Mouse (Mus musculus) liver, embryonic 11.5 days (tissue): Measurements from ENCODE around the gene Zfand2b. TPM values are rescaled to one million over a fixed set of nuclear protein-coding genes. Genes with fewer than 3 reads are reported as not detected.

ENCODE experiments used
- ATAC-seq: fragments of 200-750 bp; cut with Nextera tagmentation; replicated peaks from 2 replicates; pipeline ENCODE4 v1.8.0; 2017; ENCODE audit warnings: moderate number of reproducible peaks, mild to moderate bottlenecking, moderate TSS enrichment, moderate library complexity; ENCODE audit not compliant: low FRiP score
- DNase-seq: peaks from one replicate; pipeline ENCODE4 v3.0.0-alpha.2; 2017; ENCODE audit warnings: low spot score
- H3K27ac ChIP-seq: fragments of 300-500 bp; sonication (generic); 2 replicates; pipeline ENCODE4 v1.5.1; 2014; ENCODE audit warnings: mild to moderate bottlenecking, low read depth, low read length, control low read depth
- H3K27me3 ChIP-seq: fragments of 300-500 bp; sonication (generic); replicated peaks from 2 replicates; pipeline ENCODE4 v1.6.1; 2014; ENCODE audit warnings: low read length, mixed read lengths; ENCODE audit not compliant: control insufficient read depth, insufficient read depth
- H3K36me3 ChIP-seq: fragments of 300-500 bp; sonication (generic); 2 replicates; pipeline ENCODE4 v1.6.1; 2014; ENCODE audit warnings: mild to moderate bottlenecking, low read length, moderate library complexity, mixed read lengths; ENCODE audit not compliant: control insufficient read depth, insufficient read depth
- H3K4me1 ChIP-seq: fragments of 300-500 bp; sonication (generic); replicated peaks from 2 replicates; pipeline ENCODE4 v1.6.1; 2014; ENCODE audit warnings: low read length, mixed read lengths; ENCODE audit not compliant: control insufficient read depth, insufficient read depth
- H3K4me2 ChIP-seq: fragments of 300-500 bp; sonication (generic); 2 replicates; pipeline ENCODE4 v1.6.1; 2014; ENCODE audit warnings: mild to moderate bottlenecking, control low read depth, moderate library complexity
- H3K4me3 ChIP-seq: fragments of 300-500 bp; sonication (generic); 2 replicates; pipeline ENCODE4 v1.5.1; 2014; ENCODE audit warnings: low read depth, low read length, control low read depth
- H3K9ac ChIP-seq: fragments of 300-500 bp; sonication (generic); 2 replicates; pipeline ENCODE4 v1.6.1; 2014; ENCODE audit warnings: low read depth, low read length, control low read depth
- H3K9me3 ChIP-seq: fragments of 300-500 bp; sonication (generic); 2 replicates; pipeline ENCODE4 v1.6.1; 2016; ENCODE audit warnings: low read length, inconsistent platforms, mixed read lengths; ENCODE audit not compliant: control insufficient read depth
- WGBS: fragments of 180-500 bp; shearing (Covaris S2); extraction: QIAGEN DNeasy Blood & Tissue Kit; methylation state at CpG from one replicate; pipeline ENCODE4 v1.1.7; 2014; 5-methylcytosine and 5-hydroxymethylcytosine counted together
- polyA plus RNA-seq: library from polyadenylated mRNA; unstranded; fragments of >200 nt; fragmentation: Nextera tagmentation; extraction: Ambion mirVana; gene quantifications from 2 replicates; pipeline ENCODE4 v1.2.1, GENCODE M21; 2014

Zfand2b gene
- polyA plus RNA-seq, 1 experiment from 2014 or later, result 45.4 TPM

DNA sequence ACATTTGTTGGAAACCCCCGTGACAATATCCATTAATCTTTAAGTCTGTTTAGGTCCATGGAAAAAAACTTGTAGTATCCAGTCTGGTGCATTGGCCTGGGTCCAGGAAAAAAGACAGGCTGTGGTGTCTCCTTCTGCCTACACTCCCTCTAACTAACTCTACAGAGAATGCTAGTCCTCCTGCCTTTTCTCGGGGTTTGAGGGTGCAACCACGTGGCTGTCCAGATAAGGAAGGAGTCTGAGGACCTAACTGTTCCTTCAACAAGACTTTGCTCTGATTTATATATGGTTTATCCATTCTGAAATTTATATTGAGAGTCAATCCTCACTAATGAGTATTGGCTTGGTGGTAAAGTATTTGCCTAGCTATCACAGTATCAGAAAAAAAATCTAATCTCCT is 12.6 kb upstream of the Zfand2b start:
- H3K36me3 ChIP-seq, result no peaks in the 10 kb centered on the region
- no peak for DNase-seq
- ATAC-seq, result no peak
- H3K4me1 ChIP-seq, result peaks cover 7% of the 10 kb centered on the region; the same call in 1 of the 2 replicates
- H3K27me3 ChIP-seq, result no peaks in the 10 kb centered on the region
- no peak overlapping the region for H3K9ac ChIP-seq
- H3K9me3 ChIP-seq, result no peaks in the 10 kb centered on the region
- no peak overlapping the region for H3K4me3 ChIP-seq
- 37% methylated on average over 3 of the region's 3 CpGs for WGBS
- H3K27ac ChIP-seq, result no peak overlapping the region
- H3K4me2 ChIP-seq, result no peak overlapping the region

DNA sequence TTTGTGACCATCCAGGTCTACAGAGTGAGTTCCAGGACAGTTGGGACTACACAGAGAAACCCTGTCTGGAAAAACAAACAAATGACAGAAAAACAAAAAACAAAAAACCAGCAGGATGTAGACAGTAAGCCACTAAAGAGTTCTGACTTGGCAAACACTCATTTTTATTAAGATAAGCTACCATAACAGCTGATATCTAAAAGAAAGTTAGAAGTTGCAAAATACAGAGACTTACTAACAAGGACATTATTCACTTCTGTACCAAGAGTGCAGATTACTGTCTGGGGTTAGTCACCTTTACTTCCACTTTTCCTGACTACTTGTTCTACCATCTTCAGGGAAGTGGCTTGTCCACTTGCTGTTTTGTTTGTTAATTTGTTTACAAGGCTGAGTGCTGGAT is 9.5 kb upstream of the Zfand2b start:
- Histone ChIP-seq H3K4me2 (no peak overlapping the region), H3K36me3 (no peaks in the 10 kb centered on the region), H3K4me1 (peaks cover 7% of the 10 kb centered on the region; the same call in 1 of the 2 replicates), H3K27me3 (no peaks in the 10 kb centered on the region), H3K9ac (no peak overlapping the region), H3K27ac (peak overlapping the region; percentile 81; the same call in 1 of the 2 replicates), H3K4me3 (no peak overlapping the region), H3K9me3 (peaks cover 2% of the 10 kb centered on the region; the same call in 1 of the 2 replicates)
- DNase-seq, result no peak
- ATAC-seq, result no peak

DNA sequence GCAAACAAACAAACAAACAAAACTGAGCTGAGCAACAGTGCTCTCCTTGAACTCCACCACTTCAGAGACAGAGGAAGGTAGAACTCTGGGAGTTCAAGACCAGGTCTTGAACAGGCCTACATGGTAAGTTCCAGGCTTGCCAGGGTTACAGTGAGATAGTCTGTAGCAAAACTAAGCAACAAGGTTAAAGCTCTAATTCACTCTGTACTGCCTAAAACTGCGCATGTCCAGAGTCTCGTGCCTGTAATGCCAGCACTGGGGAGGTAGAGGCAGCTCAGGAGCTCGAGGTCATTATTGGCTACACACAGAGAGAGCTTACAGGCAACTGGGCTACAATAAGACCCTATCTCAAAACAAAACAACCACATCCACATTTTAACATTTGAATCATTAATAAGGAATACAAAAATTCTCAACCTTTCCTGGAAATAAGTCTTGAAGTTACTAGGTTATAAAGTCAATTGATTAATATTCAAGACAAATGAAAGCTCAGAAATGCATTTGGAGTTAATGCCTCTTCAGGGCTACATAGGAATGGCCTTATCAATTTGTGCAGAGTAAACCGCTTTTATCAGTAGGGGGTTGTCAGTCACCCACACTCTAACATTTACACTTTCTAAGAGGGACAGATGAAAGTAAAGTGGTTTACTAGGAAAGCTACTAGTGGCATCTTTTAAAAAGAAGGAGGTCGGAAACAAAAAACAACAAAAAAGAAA is 8.7 kb upstream of the Zfand2b start:
- Histone ChIP-seq H3K4me2 (peak overlapping the region; percentile 19; the same call in 1 of the 2 replicates), H3K27me3 (no peaks in the 10 kb centered on the region), H3K4me1 (peaks cover 7% of the 10 kb centered on the region; the same call in 1 of the 2 replicates), H3K9ac (0 out of 2 replicates have a peak overlapping the region, but pooled peaks have one; percentile 20), H3K9me3 (peaks cover 2% of the 10 kb centered on the region; the same call in 1 of the 2 replicates), H3K36me3 (no peaks in the 10 kb centered on the region), H3K27ac (peak overlapping the region; percentile 81), H3K4me3 (no peak overlapping the region)
- no peak for DNase-seq
- ATAC-seq, result peak; percentile 93
- WGBS, result 48% methylated on average over 5 of the region's 5 CpGs

DNA sequence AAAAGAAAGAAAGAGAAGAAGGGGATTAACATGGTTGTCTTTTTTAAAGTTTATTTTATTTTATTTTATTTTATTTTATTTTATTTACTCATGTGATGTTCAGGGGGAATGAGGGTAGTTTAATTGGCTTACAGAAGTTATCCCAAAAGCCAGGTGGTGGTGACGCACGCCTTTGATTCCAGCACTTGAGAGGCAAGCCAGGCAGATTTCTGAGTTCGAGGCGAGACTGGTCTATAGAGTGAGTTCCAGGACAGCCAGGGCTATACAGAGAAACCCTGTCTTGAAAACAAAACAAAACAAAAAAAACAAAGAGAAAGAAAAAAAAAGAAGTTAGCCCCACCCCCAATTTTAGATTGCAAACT is 8.2 kb upstream of the Zfand2b start:
- H3K4me1 ChIP-seq, result peaks cover 7% of the 10 kb centered on the region; the same call in 1 of the 2 replicates
- H3K36me3 ChIP-seq, result no peaks in the 10 kb centered on the region
- DNase-seq (no peak), ATAC-seq (peak; percentile 65; the same call in 1 of the 2 replicates)
- H3K4me2 ChIP-seq, result peak overlapping the region; percentile 34; the same call in 1 of the 2 replicates
- H3K4me3 ChIP-seq, result no peak overlapping the region
- H3K27ac ChIP-seq, result peak overlapping the region; percentile 80
- WGBS, result 52% methylated on average over 4 of the region's 4 CpGs
- H3K27me3 ChIP-seq, result no peaks in the 10 kb centered on the region
- H3K9ac ChIP-seq, result no peak overlapping the region
- peaks cover 2% of the 10 kb centered on the region; the same call in 1 of the 2 replicates for H3K9me3 ChIP-seq

GRCm38 (mm10) chr1:75168093-75168471 is 364 bp upstream of the Zfand2b start:
- Histone ChIP-seq H3K4me3 (peak overlapping the region; percentile 79), H3K36me3 (peaks cover 20% of the 10 kb centered on the region), H3K27me3 (no peaks in the 10 kb centered on the region), H3K27ac (peak overlapping the region; percentile 90), H3K4me1 (peaks cover 8% of the 10 kb centered on the region), H3K4me2 (peak overlapping the region; percentile 78), H3K9me3 (peaks cover 2% of the 10 kb centered on the region; the same call in 1 of the 2 replicates), H3K9ac (peak overlapping the region; percentile 81)
- 11% methylated on average over 7 of the region's 7 CpGs for WGBS
- peak; percentile 16 for ATAC-seq
- DNase-seq, result no peak

GRCm38 (mm10) chr1:75179334-75180104 is 11.1 kb downstream of the Zfand2b start:
- WGBS, result 7% methylated on average over 23 of the region's 23 CpGs

DNA sequence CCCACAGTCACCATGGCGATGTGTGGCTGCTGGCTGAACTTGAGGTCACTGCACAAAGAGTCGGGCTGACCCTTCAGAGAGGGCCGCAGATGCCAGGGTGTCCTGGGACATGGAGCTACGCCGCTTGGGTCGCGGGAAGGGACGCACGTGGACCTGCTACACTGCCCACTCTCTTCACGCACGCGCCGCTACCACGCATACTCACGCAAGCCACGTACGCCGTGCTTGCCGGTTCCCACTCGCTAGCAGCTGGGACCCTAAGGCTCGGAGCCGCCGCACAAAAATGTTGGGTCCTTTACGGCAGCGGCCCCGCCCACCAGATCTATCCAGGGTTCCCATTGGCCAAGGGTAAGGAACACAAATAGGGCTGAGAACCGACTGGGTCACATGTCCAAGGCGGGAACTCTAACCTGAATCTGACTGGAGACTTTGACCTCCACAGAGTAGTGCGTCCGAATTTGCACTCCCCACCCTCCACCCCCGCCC is 11.7 kb downstream of the Zfand2b start, which contains the start of gene Abcb6:
Abcb6 (minus strand) TSS at position 288 of the 486 bp plus-strand sequence.
- Histone ChIP-seq H3K9ac (peak within 1 kb of the TSS; percentile 77), H3K4me3 (peak within 1 kb of the TSS; percentile 81), H3K36me3 (peaks cover 30% of the 10 kb centered on the region), H3K27ac (peak within 1 kb of the TSS; percentile 98), H3K4me2 (peak within 1 kb of the TSS; percentile 98), H3K9me3 (no peaks in the 10 kb centered on the region), H3K4me1 (peaks cover 18% of the 10 kb centered on the region), H3K27me3 (no peaks in the 10 kb centered on the region)
- peak; percentile 87 for ATAC-seq
- under 1% methylated on average over 31 of the region's 31 CpGs for WGBS
- peak; percentile 88 for DNase-seq

More at GRCm38 (mm10) chr1:75179334-75180104, 11.1 kb downstream of the Zfand2b start:
- Histone ChIP-seq H3K36me3 (peaks cover 25% of the 10 kb centered on the region), H3K9ac (peak overlapping the region; percentile 77), H3K4me1 (peaks cover 18% of the 10 kb centered on the region), H3K4me3 (peak overlapping the region; percentile 81), H3K4me2 (peak overlapping the region; percentile 98), H3K9me3 (no peaks in the 10 kb centered on the region), H3K27me3 (no peaks in the 10 kb centered on the region), H3K27ac (peak overlapping the region; percentile 98)
- ATAC-seq (peak; percentile 79), DNase-seq (peak; percentile 62)

DNA sequence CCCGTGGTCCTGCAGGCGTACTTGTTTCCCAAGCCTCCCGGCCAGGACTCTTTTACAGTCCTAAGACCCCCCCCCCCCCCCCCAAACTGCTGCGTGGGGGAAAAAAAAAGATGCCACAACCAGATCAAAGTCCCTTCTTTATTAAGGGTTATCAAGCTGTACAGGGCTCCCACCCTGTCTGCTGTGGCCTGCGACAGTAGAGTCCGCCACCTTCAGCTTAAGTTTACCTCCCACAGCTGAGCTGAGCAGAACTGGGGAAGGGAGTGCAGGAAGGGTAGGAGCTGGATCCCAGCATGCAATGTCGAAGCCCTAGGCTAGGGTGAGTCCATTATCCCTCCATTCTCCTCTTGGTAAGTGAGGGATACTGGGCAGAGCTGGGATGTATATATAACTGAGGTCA is 12.3 kb downstream of the Zfand2b start:
- WGBS, result 33% methylated on average over 7 of the region's 7 CpGs
- no peak for ATAC-seq
- H3K9me3 ChIP-seq, result no peaks in the 10 kb centered on the region
- peak overlapping the region; percentile 81 for H3K4me3 ChIP-seq
- peaks cover 18% of the 10 kb centered on the region for H3K4me1 ChIP-seq
- H3K9ac ChIP-seq, result peak overlapping the region; percentile 47
- H3K36me3 ChIP-seq, result peaks cover 29% of the 10 kb centered on the region
- H3K27ac ChIP-seq, result peak overlapping the region; percentile 79
- H3K4me2 ChIP-seq, result peak overlapping the region; percentile 98
- DNase-seq, result no peak
- H3K27me3 ChIP-seq, result no peaks in the 10 kb centered on the region
